Mouse (Mus musculus) T-helper 2 cell (primary cell): ENCODE data around the gene Tmem30b.

Experiments used
- in situ Hi-C: fragments of 300-600 bp; cut with MboI, MseI; formaldehyde crosslinking; loops from one replicate; pipeline ENCODE4 v1.15.1; 2025; ENCODE audit warnings: high pct_unique_total_duplicates

The Tmem30b gene

GRCm38 (mm10) chr12:73521238-73521841, 24.9 kb downstream of the Tmem30b start:
- in situ Hi-C loops, result loop anchor here (5.0 kb wide), 1 partner anchor 504 kb away; no protein-coding TSS in a partner anchor

- in situ Hi-C loops, result no loop called here
Observed at GRCm38 (mm10) chr12:73517768-73518167, 28.4 kb downstream of the Tmem30b start.

- in situ Hi-C loops, result no loop called here
Observed at GRCm38 (mm10) chr12:73517022-73517709, 29.0 kb downstream of the Tmem30b start.

GRCm38 (mm10) chr12:73516516-73516915, 29.7 kb downstream of the Tmem30b start:
- in situ Hi-C loops, result no loop called here

- in situ Hi-C loops, result no loop called here
Observed at GRCm38 (mm10) chr12:73514722-73515121, 31.5 kb downstream of the Tmem30b start.

GRCm38 (mm10) chr12:73513958-73514357, 32.2 kb downstream of the Tmem30b start:
- in situ Hi-C loops, result no loop called here

- in situ Hi-C loops, result no loop called here
Observed at GRCm38 (mm10) chr12:73511467-73512047, 34.6 kb downstream of the Tmem30b start.

GRCm38 (mm10) chr12:73507105-73507504, 39.1 kb downstream of the Tmem30b start:
- in situ Hi-C loops, result no loop called here

GRCm38 (mm10) chr12:73506648-73507047, 39.5 kb downstream of the Tmem30b start:
- in situ Hi-C loops, result no loop called here

GRCm38 (mm10) chr12:73500689-73501326, 45.4 kb downstream of the Tmem30b start:
- in situ Hi-C loops, result no loop called here

- in situ Hi-C loops, result no loop called here
Observed at GRCm38 (mm10) chr12:73495172-73495571, 51.0 kb downstream of the Tmem30b start.

- in situ Hi-C loops, result no loop called here
Observed at GRCm38 (mm10) chr12:73493929-73494530, 52.2 kb downstream of the Tmem30b start.
